Mouse (Mus musculus) retina, postnatal 7 days (tissue): Measurements from ENCODE around the gene Qrich2.
"Not testable (repeated sequence)": the region's sequence is repeated elsewhere in the genome, so short reads cannot be mapped to it uniquely, and the experiment has no call there.

Source experiments
- DNase-seq: peaks from one replicate; pipeline ENCODE4 v3.0.0-alpha.2; 2012; ENCODE audit warnings: low read depth, low spot score

Qrich2 gene

DNA sequence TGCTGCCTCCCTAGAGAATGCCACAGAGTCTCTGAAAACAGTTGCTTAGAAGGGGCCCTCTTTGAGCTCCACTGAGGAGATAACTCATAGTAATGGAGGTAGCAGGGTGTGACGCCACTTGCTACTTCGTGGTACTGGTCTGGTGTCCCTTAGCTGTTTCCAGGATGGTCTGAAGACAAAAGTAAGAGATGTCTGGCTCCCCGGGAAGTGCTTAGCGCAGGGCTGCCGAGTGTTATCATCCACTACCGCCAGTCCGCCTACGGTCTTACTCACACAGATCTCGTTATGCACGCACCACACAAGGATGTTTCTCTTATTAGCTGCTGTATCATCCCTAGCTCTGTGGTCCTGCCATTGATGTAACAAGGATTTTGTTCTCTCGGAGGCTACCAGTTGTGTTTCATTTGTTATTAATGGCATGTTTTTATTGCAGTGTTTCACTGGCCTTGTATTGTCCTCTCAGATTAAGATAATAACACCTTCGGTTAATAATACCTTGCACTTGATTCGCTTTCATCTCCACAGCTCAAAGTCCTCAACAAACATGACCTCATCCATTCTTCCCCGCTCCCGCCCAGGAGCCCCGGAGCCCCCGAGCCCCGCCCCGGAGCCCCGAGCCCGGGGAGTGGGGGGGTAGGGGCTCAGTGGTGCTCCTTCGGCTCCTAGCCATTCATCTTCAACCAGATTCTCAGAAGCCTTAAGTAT lies 35.2 kb downstream of the Qrich2 start:
- DNase-seq, result no peak

DNA sequence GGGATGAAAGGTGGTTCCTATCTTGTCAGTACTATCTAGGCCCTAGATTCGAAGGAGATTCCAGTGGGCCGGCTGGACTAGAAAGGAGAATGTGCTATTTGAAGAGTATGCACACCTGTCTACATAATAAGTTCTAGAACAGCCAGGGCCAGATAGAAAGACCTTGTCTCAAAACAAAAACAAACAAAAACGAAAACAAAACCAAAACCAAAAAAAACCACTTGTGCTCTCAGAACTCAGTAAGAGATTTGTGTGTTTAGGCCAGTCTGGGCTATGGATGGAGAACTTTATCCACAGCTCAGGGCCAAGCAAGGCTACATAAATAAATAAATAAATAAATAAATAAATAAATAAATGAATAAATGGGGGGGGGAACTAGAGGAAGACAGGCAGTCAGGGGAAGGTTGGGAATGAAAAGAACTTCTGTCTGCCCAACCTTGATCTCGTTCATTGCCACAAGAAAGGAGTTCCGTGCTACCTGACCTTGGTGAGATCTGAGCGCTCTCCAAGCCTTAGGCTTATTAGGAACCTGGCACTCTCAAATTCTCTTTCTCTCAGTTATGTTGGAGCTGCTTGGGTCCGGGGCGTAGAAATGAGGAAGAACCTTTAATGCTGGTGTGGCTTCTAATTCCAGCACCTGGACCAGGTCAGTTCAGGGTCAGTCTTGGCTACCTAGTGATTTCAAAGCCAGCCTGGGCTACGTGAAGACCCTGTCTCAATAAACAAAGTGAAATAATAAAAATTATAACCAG lies 36.0 kb downstream of the Qrich2 start:
- no peak for DNase-seq

DNA sequence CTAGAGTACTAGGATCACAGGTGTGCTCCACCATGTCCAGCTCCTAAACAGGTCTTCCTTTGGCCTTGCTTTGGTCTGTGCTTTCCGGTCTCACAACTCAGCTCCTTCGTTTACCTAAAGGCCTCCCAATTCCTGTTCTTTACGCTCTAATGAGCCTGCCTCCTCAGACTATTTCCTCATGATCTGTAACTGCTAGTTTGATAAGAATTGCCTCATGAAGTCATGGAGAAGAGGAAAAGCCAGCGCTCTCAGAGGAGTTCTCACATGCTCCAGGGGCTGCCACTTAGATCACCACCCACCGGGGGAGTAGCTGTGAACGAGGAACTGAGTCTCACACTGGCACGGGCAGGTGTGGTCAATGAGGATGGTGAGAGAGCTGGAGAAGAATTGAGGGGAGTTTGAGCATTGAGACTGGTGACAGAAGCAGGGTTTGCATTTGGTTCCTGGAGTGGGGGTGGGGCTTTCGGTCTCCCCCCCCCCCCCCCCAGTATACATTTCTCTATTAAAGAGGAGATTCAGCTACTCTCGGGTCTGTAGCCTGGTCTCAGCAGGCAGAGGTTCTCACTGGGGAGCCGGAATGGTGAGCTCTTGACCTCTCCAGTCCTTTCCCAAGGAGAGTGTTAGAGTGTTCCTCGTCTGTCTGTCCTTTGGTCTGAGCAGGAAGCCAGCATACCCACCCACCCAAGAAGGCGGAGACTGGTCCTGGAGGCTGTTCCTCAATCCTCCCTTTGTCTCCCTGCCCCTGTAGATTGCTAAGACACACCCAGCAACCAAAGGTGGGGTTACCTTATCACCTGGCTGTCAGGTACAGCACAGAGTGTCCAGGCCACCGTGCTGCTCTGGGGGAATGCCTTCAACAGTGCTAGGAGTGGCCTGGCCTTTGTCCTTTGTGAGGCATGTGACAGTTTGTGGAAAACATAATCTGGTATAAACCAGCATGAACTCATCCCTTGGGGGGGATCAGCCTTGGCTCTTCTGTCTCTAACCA lies 36.9 kb downstream of the Qrich2 start:
- DNase-seq, result no peak

GRCm38 (mm10) chr11:116426852-116427575 lies 39.0 kb downstream of the Qrich2 start:
- no peak for DNase-seq

- DNase-seq, result not testable (repeated sequence)
Observed at GRCm38 (mm10) chr11:116426328-116426727, 39.7 kb downstream of the Qrich2 start.

- DNase-seq, result no peak
Observed at GRCm38 (mm10) chr11:116424621-116425407, 41.2 kb downstream of the Qrich2 start.

DNA sequence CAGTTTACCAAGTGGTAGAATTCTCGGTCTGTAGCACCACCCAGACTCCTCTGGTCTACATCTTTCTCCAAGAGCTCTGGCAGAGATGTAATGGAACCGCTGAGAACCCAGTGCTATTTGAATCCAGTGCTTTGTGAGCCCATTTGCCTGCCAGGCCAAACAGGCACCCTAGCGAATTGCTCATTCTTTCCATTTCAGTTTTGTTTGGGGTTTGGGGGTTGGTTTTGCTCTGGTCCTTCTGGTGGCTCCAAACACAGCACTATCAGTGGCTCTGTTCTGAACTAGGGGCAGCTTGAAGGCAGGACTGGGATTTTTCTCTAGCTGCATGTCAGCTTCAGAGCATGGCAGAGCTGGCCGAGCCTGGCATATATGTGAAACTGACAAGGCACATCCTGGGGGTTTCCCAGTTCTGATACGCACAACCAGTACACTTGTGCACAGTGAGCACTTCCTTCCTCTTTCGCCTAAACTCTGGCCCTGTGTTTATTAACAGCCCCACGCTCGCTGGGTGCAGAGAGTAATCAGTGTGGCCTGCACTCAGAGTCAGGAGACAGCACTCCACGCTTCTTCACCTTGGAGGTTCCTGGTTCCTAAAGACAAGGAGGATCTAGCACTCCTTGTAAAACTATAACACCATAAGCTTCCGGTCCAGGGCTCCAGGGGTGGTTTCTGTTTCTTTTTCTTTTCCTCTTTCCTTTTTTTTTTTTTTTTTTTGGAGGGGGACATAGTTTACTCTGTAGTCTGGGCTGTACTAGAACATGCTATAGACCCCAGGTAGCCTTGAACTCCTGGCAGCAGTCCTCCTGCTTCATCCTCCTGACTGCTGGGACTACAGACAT lies 42.0 kb downstream of the Qrich2 start:
- DNase-seq, result no peak

GRCm38 (mm10) chr11:116423214-116423613 lies 42.8 kb downstream of the Qrich2 start:
- no peak for DNase-seq

DNA sequence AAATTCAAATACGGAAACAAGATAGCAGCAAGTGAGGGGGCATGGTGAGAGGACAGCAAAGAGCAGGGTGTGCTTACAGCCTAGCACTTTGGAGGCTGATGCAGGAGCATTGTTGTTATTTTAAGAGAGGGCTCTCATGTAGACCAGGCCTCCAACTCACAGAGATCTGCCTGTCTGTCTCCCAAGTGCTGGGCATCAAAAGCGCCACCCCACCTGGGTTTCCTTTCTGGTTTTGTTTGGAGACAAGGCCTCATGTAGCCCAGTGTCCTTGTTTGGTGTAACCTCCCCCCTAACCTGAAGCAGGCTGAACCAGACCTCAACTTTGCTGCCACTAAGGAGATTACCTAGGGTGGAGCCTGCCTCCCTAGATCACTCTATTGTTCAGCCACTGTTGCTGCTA lies 43.5 kb downstream of the Qrich2 start:
- no peak for DNase-seq

GRCm38 (mm10) chr11:116421102-116421501 lies 44.9 kb downstream of the Qrich2 start:
- DNase-seq, result no peak

DNA sequence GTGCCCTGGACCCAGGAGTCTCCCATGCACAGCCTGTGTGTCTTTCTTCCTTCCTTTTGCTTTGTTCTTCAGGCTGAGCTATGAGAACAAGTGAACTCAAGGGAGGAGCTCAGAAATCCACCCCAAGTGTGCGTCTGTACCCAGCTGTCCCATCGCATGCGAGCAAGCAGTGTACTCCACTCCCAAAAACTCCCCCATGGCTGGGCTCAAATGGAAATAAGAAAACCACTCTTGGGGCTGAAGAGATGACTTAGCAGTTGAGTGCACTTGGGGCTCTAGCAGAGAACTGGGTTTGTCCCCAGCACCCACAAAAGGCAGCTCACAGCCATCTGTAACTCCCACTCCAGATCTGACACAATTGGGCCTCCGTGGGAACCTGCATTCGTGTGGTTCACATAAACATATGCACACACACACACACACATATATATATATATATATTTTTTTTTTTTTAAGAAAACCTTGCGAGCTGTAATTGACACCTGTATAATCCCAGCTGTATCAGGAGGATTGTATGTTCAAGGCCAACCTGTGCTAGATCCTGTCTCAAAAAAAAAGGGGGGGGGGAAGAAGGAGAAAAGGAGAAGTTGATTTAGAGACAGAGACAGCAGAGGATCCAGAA lies 47.1 kb downstream of the Qrich2 start:
- no peak for DNase-seq

DNA sequence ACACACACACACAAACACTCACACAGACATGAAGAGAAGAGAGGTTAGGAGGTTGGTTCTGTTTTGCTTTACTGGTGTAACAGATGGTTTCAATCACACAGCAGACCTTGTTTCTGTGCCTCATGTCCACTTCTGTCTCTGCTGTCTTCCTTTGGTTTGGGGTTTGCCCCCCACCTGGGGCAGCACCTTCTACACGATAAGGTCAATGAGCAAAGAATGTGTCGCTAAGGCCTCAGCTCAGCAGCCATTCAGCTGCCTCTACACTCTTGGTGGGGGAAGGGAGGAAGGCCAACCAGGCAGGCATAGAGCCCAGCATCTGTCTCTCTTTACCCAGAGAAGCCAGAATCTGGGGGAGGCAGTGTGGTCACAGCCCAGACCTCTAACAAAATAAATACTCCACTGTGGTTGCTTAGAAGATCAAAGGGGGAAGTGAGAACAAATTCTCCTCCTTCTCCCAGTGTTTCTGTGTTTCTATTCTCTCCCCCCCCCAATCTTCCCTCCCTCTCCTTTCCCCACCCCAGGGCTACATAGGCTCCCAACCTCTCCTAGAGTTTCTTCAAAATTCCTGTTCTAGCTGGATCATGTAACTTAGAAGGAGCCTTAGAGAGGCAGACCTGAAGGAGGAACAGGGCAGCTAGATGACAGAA lies 47.7 kb downstream of the Qrich2 start:
- no peak for DNase-seq

DNA sequence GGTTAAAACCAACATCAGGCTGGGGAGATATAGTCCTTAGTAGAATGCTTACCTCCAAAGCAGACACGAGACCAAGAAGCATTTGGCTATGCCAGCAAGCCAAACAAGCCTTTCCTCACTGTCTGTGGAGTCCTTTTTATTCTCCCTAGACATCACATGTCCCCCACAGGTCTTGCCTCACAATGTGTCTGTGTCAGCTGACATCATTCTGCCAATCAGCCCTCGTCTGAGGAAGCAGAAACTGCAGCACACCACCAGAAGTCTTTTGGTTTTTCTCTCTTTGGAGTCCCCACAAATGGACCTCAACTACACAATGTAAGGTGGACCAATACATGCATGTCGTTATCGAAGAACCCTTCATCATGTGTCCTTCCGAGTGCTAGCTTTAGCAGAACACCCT lies 49.0 kb downstream of the Qrich2 start:
- DNase-seq, result no peak

DNA sequence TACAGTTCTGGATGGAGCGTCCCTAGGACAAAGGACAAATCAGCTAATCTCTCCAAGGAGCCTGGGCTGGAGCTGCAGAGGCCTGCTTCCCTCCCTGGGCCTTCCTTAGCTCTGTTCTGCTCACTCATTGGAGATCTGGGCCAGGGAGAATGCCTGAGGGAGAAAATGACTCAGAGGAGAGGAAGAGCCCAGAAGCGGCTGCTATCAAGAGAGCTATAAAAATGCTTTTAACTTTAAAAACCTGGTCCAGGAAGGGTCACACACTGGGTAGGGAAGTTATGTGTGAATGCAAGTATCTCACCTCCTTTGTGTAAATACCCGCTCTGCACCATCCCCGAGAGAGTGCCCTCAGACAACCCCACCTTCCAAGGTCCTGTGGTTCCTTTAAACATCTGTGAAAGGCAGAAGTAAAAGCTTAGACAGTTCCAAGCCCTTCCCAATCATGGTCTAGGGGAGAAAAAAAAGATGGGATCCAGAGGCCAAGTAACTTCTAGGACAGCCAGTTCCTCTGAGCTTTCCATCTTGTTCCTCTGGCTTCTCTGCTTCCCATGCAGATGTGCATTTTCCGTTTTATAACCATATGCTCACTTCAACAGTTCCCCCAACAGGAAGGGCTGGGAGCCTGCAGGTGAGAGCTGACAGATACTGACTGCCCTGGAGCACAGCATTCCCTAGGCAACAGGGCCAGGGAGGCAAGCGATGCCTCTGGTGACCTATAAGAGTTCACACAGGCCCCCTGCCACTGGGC lies 49.7 kb downstream of the Qrich2 start:
- DNase-seq, result no peak

- DNase-seq, result no peak
Observed at GRCm38 (mm10) chr11:116413631-116414022, 52.4 kb downstream of the Qrich2 start.

- DNase-seq, result peak; percentile 79
Observed at GRCm38 (mm10) chr11:116412904-116413630, 53.0 kb downstream of the Qrich2 start, which contains the start of gene Rnf157. TSS of gene Rnf157 (minus strand) at chr11:116413032.
